Mouse (Mus musculus) heart, postnatal 36 days (tissue): Measurements from ENCODE around the gene Hoxa1. TPM values are rescaled to one million over a fixed set of nuclear protein-coding genes. Genes with fewer than 3 reads are reported as not detected.

ENCODE experiments used
- DNase-seq, 2 experiments: peaks; one replicate each; pipeline ENCODE4 v3.0.0; 2021 to 2022
- intact Hi-C: fragments of 180-260 bp; cut with DNase I; formaldehyde crosslinking; loops from one replicate; pipeline ENCODE4 v1.15.1; 2025
- total RNA-seq, 2 experiments: library from RNA; stranded (reverse); gene quantifications; 2 replicates each; pipeline ENCODE4 v1.2.3; 2021

Gene Hoxa1
- total RNA-seq, 2 experiments from 2014 or later, result 0.14 to 0.24 TPM

- intact Hi-C loops, result no loop called here
- DNase-seq, result no peak
These were observed 34.4 kb downstream of the Hoxa1 start for GRCm38 (mm10) chr6:52123673-52124072.

DNA sequence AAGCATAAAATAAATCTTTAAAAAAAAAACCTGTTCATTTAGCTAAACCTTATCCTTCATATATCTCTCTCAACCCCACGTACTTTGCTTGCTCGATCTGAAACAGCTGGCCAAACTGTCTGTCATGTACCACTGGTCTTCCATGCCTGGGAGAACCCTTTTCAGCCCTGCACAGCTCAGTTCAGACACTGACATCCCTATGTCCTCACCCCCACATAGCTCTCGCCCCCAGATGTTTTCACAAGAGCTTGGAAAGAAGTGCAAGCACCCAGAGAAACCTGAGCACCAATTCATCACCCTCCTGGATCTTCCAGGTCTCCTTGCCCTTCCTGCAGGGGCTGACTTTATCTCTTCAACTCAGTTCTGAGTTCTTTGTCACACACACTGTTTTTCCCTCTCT, 36.9 kb downstream of the Hoxa1 start:
- no peak for DNase-seq
- intact Hi-C loops, result no loop called here

- intact Hi-C loops, result no loop called here
- DNase-seq, result no peak
These were observed 39.0 kb downstream of the Hoxa1 start for GRCm38 (mm10) chr6:52118903-52119635.

GRCm38 (mm10) chr6:52115899-52116298, 42.2 kb downstream of the Hoxa1 start:
- no peak for DNase-seq
- intact Hi-C loops, result no loop called here

DNA sequence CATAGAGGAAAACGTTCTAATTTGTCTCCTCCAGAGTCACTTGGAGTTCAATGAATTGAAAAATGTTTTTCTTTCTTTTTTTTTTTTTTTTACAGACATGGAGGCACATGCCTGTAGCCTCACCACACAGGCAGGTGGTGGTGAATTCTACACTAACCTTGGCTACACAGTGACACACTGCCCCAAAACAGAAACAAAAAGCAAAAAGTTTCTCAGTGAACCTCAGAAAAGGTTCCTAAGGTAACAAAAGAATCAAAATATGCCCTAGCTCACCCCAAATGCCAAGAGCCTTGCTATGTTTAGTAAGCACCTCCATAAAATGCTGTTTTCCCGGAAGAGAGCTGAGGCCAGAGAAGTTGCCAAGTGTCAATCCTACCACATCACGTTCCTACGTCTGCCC, 46.3 kb downstream of the Hoxa1 start:
- intact Hi-C loops, result no loop called here
- no peak for DNase-seq

GRCm38 (mm10) chr6:52107400-52107799, 50.7 kb downstream of the Hoxa1 start:
- intact Hi-C loops, result no loop called here
- no peak for DNase-seq

DNA sequence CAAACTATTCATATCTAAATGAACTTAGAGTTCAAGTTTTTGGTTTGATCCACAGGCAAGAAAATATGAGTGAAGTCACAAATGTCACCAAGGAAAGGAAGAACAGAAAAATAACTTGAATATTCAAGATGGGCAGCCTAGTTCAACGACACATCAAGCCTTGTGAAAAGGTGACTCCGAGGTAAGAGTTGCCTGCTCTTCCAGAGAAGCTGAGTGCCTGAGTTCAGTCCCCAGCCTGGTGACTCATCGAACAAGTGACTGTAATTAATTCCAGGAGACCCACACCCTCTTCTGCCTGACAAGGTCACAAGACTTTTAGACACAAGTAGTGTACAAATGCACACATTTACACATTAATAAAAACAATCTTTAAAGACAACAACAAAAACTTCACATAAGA, 51.4 kb downstream of the Hoxa1 start:
- intact Hi-C loops, result no loop called here
- no peak for DNase-seq

- intact Hi-C loops, result no loop called here
These were observed 51.9 kb downstream of the Hoxa1 start for GRCm38 (mm10) chr6:52106178-52106577.

More at GRCm38 (mm10) chr6:52106178-52106577, 51.9 kb downstream of the Hoxa1 start:
- no peak for DNase-seq

Other genes with a start within 250 kb of the Hoxa1 start
- gene Skap2, start 145.8 kb downstream of the Hoxa1 start, total RNA-seq, result 1 to 10 TPM; 8.0 to 8.2 TPM
- gene Hoxa2, start 6.5 kb upstream of the Hoxa1 start, total RNA-seq, result under 1 TPM in 1 of 2 experiments, not detected in 1; 0.62 TPM
- under 1 TPM in 1 of 2 experiments, not detected in 1; 0.08 TPM for gene 5730596B20Rik, start 19.2 kb upstream of the Hoxa1 start, total RNA-seq
- under 1 TPM; 0.43 to 0.67 TPM for gene Hoxa4, start 33.4 kb upstream of the Hoxa1 start, total RNA-seq
- under 1 TPM; 0.62 to 0.72 TPM for gene Hoxa5, start 46.3 kb upstream of the Hoxa1 start, total RNA-seq
- gene Hoxa6, start 50.4 kb upstream of the Hoxa1 start, total RNA-seq, result not detected
- gene Hoxa3, start 55.0 kb upstream of the Hoxa1 start, total RNA-seq, result 1 to 10 TPM in 1 of 2 experiments, under 1 TPM in 1; 0.42 to 1.1 TPM
- not detected for gene Gm28308, start 55.0 kb upstream of the Hoxa1 start, total RNA-seq
- gene Hoxa7, start 63.5 kb upstream of the Hoxa1 start, total RNA-seq, result under 1 TPM; 0.24 to 0.47 TPM
- gene Hoxa9, start 72.8 kb upstream of the Hoxa1 start, total RNA-seq, result not detected
- gene Hoxa10, start 82.5 kb upstream of the Hoxa1 start, total RNA-seq, result not detected
- gene Hoxa11, start 87.5 kb upstream of the Hoxa1 start, total RNA-seq, result not detected
- not detected for gene Hoxa13, start 102.6 kb upstream of the Hoxa1 start, total RNA-seq
- gene Evx1, start 155.2 kb upstream of the Hoxa1 start, total RNA-seq, result not detected